Mouse (Mus musculus) B cell, adult 2 months (primary cell): Measurements from ENCODE around the gene Lrrc55.

Source experiments
- DNase-seq, 2 experiments: peaks; one replicate each; pipeline ENCODE4 v3.0.0; 2022

The Lrrc55 gene

DNA sequence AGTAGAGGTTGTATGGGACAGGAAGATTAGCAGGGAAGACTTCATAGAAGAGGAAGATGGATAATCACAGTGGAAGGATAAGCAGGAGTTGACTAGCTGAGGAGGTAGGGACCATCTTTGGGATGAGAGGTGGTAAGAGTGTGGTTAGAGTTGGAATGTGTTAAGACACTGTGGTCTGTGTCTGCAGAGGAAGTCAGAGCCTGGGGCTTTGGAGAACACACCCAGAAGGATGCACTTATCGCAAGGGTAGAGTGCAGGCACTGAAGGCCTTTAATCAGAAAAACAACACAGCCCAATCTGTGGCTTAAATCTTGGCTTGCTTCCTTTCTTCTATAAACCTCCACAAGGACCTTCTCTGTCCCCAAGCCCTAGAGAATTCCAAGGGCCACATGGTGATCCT lies 28.7 kb downstream of the Lrrc55 start:
- no peak for DNase-seq

DNA sequence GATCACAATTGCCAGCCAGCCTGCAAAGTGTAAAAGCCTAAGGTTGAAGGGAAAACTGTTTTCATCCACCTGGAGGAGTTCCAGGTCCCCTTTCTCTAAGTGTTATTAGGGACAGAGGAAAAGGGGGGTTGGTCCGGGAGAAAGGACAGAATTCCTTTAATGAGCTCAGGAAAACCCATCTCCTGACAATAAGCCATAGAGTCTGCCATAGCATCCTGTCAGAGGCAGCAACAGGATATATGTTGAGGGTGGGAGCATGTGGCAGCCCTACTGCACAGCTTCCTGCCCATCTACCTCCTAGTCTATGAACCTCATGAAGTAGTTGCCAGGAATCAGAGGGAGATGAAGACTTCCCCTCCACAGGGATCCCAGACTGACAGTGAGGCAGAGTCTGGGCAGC lies 29.4 kb downstream of the Lrrc55 start:
- no peak for DNase-seq

DNA sequence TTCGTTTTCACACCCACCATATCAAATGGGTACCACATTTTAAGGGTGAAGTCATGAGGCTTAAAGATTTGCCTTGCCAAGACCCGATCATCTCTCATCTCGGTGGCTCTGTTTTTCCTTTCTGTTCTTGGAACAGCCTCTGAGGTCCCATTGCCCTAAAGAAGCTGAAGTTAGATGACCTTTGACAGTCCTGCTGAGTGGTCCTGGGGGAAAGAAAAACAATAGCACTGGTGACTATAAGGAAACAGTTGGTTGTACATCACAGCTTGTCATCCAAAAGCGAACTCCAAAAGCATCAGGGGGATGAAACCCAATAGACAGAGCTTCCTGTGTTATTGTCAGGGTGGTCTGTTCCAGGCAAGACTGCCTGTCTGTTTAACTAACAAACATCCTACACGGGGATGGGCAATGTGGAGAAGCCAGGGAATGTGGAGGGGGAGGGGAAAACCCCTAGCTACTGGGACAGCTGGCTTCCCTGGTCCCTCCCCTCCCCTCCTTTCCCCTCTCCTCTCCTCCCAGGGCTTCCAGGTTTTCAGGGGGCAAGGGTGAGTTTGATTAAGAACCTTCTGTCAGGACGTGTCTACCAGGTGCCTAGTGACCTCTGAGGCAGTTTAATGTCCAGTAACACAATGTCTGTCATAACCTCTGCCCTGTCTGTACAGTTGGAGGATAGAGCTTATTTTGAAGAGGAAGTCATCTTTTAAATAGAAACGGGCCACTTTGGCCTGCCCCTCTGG lies 33.5 kb downstream of the Lrrc55 start:
- no peak for DNase-seq

DNA sequence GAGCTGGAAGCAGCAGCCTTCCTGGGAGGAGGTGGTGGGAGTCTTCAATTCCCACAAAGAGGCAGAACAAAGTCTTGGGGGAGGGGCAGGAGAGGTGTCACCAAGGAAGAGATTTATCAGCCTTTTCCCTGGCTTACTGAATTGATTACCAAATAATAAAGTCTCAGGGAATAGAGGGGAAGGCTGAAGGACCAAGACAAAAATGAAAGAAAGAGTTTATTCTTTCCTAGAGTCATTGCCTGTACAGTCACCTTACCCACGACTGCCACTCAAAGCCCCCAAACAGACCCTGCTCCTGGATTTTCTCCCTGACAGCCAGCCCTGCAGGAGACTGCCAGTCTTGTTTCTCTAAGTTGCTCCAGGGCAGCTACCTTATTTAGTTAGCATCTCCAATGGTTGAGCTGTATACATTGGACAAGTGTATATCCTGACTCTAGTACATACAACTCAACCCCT lies 35.3 kb downstream of the Lrrc55 start:
- no peak for DNase-seq

DNA sequence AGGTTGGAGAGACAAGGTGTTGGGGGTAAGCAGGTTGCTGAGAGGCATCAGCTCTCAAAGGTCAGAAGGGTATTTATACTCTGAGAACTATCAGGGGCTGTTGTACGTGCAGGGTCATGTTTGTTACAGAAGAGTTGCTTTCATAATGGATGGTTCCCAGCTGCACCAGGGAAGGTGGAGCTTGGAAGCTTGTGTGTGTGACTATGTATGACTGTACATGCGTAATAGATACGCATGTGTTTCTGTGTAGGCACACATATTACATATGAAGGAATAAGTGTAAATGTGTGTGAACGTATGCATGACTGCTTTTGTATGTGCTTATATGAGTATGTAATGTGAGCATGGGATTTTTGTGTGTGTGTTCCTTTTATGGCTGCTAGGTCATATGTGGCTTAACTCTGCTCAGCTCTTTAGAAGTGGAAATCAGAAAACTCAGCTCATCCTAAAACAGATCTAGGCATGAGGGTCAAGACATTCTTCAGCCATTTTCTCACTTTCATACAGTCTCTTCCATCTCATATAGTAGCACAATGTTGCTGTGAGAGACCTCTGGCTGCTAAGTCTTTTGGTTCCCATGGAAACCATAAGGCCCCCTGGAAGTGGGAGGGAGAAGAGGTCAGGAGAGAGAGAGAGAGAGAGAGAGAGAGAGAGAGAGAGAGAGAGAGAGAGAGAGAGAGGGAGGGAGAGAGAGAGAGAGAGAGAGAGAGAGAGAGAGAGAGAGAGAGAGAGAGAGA lies 35.9 kb downstream of the Lrrc55 start:
- DNase-seq = no peak

DNA sequence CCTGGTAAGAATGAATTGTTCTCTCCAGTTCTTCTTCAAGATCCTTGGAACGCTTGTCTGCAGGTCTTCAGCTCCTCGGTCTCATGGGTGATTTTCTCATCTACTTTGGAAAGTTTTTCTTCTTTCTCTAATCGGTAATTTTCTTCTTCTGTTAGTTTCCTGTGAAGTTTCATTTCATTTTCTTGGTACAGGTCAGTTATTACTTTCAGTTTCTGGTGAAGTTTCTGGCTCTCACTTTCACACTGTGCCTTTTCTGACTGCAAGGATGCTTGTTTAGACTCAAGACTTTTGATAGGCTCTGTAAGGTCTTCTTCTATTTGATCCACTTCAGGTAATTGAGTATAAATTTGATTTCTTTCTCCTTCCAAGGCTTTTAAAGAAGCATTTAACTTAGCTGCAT lies 39.6 kb downstream of the Lrrc55 start:
- DNase-seq = no peak

DNA sequence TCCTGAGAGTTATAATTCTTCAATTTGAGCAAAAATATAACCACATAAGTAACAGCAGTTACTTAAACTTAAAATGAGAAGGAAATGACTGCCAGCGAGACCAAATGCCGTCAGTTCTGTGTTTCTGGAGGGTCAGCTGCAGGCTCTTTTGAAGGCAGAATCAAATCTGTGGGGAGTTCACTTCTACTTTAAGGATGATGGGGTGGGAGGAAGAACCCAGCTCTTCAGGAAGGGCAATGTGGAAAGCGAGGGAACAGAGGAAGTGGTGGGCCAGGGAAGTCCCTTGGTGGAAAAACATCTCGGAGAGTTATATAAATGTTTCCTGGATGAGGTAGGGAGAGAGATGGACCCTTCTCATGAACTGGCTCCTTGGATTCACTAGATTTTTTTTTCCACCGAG lies 40.9 kb downstream of the Lrrc55 start:
- DNase-seq = no peak

DNA sequence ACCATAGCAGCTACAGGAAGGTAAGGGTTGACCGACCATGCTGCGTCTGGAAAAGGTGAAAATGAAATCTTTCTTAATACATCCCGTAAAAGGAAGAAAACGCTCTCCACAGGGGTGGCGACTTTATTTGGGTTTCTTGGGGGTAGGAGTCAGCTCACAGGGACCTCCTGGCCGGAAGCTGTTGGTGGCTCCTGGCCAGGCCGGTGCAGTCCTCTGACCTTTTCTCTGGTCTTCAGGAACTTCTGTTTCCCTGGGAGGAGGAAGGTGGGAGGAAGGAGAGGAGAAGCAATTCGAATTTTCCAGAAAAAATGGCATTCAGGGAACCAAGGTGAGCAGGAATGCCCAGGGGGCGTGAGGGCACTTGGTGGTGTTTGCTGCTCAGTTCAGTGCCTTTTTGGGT lies 41.7 kb downstream of the Lrrc55 start:
- no peak for DNase-seq

DNA sequence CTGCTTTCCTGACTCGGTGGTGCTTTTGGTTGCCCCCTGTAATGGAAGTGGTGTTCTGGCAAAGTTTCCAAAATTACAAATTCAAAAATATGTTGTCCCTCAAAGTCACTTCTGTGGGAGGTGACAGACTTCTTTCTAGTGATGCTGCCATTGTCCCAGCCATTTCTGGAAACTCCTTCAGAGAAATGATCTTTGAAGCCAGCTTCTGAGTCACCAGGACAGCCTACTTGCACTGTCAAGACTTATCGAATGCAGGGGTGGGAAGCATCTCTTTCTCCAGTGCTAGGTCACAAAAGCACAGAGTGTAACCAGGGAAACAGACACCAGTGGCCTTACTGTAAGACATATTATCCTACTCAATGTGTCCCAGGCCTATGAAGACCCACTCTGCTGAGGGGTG lies 45.8 kb downstream of the Lrrc55 start:
- no peak for DNase-seq

DNA sequence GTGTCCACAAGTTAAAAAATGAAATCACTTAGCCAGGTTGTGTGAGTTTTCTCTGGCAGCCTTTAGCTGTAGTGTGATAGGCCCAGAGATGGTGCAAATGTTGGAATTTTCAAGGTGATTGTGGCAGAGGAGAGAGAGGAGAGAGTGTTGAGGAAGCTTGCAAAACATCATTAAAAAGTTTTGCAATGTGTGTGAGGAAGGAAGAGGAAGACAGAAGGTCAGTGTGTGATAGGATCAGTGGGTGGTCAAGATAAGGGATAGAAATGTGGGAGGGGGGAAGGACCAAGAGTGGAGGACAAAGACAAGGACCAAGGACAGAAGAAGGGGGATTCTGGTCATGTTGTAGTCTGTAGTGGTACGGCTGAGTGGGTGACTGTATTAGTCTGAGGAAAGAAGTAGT lies 46.6 kb downstream of the Lrrc55 start:
- no peak for DNase-seq

DNA sequence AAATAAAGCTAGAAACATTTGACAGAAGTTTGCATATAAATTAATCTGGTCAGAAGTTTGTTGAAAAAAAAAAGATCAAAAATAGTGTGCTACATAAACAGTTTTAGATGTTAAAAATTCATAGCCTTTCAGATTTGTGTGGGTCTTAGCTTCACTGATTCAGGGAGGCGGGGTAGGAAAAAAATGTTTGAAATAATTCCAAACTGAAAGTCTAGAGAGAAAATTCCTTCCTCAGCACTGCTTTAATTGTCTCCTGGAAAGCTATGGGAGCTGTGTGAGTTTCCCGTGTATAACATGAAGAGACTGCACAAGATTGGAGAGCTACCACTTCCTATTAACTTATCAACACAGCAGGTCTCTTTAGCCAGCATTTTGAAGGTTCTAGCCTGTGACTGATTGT lies 49.5 kb downstream of the Lrrc55 start:
- DNase-seq = no peak

DNA sequence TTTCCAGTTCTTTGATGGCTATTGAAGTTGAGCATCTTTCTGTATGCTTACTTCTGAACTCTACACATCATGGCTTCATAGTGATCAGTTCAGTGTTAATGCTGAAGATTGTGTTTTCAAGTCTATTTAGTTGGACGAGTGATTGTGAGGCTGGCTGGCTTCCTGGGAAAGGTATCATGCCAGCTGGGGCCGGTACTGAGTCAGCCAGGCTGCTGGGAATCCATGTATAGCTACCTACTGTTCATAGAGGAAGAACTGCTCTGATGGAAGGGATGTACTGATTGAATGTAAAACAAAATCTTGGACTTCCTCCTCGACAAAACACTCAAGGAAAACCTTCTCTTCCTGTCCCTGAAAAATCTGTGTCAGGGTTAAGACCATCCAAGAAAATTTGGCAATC lies 51.7 kb downstream of the Lrrc55 start:
- no peak for DNase-seq

DNA sequence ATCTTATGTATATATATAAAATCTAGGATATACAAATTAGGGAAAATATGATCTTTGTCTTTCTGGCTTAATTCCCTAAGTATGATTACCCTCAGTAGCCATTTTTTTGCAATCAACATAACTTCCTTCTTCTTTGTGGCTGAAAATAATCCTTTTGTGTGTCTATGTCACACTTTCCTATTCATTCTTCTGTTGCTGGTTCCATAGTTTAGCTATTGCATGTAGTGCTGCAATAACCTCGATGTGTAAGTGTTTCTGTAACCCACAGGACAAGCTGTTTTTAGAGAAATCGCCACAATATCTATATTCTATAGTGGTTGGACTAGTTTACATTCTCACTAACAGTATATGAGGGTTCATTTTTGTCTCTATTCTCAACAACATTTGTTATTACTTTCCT lies 52.1 kb downstream of the Lrrc55 start:
- no peak for DNase-seq

DNA sequence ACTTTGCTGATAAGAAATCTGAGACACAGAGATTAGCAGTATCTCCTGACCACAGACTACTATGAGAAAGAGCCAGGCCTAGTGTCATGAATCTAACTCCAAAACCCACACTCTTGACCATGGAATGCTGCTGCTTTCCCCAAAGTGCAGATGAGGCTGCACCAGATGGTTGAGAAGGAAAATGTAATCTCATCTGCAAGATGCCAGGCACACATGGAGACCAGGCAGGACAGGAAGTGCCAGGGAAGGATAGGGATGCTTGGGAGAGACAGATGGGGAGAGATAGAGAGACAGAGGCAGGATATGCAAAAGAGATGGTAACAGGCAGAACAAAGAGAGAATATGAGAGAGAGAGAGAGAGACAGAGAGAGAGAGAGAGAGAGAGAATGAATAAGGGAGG lies 56.2 kb downstream of the Lrrc55 start:
- DNase-seq = no peak

DNA sequence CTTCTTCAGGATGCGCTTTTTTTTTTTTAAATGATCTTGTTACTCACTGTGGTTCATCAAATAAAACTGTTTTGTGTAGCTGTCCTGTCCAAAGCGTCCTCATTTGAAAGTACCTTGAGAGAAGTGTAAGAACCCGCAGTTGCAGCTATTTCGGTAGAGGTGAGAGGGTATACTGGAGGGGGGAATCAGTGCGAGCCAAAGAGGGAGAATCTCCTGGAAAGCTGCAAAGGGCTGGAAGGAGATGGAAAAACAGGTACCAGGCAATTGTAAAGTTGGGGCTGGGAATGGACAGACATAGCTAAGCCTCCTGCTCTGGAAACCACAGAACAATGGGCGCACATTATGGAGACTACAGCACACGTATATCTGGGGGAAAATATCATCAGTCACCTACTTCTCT lies 57.2 kb downstream of the Lrrc55 start:
- no peak for DNase-seq

DNA sequence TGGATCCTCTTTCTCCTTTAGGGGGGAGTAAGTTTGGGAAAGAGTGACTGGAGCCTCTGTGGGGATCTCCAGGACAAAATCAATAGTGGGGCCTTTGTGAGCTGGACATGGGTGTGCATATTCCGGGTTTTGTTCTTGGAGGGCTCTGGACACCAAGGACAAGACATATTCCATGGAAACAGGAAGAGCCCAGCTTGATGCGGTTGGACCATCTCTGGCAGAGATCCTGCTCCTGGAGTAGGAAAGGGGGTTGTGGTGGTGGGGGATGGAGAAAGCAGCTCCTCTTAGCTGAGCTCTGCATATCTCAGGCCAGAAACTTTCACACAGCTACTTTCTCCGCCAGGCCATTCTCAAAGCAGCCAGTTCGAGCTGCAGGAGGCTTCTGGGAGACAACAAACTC lies 57.6 kb downstream of the Lrrc55 start:
- no peak for DNase-seq

DNA sequence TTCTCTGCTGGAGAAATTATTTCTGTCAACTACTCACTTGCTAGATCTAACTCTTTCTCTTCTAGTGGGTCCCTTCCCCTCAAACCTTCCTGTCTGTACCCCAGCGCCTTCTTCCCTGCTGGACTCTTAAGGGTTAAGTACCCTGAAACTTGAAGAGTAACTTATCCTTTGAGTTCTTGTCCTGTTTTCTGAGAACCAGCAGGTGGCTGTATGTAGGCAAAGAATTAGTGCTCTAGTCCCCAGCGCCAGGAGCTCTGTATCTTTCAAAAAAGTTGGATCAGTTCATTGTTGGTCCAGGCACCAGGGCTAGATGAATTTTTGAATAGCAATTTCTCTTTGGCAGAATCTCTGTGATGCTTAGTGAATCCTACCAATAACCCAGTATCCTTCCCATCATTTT lies 58.9 kb downstream of the Lrrc55 start:
- DNase-seq = no peak

DNA sequence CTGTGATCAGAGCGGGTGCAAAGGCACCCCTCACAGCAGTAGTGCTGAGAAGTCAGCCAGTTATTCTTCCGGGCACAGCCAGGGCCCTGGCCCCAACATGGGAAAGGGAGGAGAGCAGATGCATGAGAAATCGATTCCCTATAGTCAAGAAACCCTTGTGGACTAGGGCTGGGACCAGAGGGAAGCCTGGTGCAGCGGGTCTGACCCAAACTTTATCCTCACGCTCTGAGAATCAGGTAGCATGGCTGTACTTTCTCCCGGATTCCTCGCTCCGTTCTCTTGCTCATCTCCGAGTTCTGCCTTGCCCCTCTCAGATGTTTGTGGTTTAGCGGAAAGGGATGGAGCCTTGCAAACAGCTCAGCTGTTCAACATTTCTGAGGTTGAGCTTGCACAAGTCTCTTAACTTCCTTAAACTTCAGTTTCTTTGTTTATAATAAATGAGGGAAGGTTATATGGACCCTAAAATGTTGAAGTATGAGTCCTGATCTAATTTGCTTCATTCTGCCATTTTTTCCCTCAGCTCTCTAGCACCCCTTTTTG lies 59.3 kb downstream of the Lrrc55 start:
- no peak for DNase-seq

DNA sequence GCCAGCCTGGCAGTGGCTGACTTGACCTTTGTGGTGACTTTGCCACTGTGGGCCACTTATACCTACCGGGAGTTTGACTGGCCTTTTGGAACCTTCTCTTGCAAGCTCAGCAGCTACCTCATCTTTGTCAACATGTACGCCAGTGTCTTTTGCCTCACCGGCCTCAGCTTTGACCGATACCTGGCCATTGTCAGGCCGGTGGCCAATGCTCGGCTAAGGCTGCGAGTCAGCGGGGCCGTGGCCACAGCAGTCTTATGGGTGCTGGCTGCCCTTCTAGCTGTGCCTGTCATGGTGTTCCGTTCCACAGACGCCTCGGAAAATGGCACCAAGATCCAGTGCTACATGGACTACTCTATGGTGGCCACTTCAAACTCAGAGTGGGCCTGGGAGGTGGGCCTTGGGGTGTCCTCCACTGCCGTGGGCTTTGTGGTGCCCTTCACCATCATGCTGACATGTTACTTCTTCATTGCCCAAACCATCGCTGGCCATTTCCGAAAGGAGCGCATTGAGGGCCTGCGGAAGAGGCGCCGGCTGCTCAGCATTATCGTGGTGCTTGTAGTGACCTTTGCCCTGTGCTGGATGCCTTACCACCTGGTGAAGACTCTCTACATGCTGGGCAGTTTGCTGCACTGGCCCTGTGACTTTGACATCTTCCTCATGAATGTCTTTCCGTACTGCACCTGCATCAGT lies 60.0 kb downstream of the Lrrc55 start:
- no peak for DNase-seq

DNA sequence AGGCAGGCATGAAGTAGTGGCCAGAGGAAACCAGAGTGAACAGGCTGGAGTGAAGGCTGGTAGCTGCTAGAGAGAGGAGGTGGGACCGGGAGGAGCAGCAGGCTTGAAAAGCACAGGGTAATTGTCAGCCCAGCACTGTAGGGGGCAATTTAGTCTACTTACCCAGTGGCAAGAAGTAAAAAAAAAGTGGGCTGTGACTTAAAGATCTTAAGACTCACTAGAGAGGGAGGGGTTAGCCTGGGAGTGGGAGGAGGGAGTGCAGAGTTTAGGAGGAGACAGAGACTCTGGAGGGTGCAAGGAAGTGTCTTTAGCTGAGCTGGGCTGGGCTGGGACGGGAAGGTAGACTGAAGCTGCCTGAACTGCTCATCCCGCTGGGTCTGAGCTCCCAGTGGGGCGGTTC lies 60.9 kb downstream of the Lrrc55 start, which contains the start of gene Aplnr:
Gene Aplnr (plus strand): TSS at position 137 of the 400 bp plus-strand sequence.
- DNase-seq = no peak

DNA sequence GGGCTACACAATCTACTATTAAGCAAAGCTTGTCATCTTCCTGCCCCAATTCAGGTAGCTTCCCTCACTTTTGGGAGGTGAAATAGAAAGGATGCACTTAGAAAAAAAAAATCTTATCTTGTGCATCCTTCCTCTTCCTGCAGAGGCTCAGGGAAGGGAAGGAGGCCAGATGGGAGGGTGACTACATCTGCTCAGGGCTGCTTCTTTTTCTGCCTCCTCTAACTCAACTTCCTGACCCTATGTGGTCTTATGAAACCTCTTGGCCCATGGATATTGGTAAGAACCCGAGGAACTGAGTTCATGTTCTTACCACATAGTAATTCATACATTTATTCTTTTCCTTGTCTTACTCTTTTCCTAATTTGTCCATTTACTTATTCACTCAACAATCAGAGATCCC lies 61.9 kb downstream of the Lrrc55 start:
- DNase-seq = no peak

DNA sequence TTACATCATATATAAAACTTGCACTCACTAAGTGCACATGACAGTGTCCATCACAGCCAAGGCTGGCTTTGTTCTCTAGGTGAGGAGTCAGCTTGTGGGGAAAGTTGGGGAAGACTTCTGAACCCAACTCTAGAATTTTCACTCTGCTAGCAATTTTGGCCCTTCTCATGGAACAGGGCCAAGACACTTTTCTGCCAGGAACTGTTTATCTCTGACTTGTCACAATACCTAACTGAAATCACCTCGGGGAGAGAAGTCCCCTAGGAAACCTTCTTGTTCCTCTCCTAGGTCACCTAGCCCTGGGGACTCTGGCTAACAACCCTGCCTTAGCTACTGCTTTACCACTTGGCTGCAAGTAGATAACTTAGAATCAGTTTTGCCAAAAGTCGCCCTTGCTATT lies 64.8 kb downstream of the Lrrc55 start:
- DNase-seq = no peak

DNA sequence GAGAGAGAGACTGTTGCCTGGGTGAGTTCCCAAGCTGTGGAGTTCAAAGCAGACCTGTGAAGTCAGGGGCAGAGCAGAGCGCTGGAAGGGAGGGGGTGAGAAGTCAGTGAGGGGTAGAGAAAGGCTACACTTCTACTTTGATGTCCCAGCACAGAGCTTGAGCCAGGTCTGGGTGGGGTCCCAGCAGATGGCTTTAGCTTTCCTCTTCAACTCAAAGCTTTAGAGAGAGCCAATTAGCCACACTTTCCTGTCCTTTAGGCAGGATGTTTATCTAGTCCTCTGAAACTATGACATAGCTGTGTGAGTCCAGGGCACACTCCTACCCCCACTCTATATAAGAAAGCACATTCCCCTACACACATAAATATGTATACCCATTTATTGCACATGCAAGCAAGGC lies 65.3 kb downstream of the Lrrc55 start:
- no peak for DNase-seq

DNA sequence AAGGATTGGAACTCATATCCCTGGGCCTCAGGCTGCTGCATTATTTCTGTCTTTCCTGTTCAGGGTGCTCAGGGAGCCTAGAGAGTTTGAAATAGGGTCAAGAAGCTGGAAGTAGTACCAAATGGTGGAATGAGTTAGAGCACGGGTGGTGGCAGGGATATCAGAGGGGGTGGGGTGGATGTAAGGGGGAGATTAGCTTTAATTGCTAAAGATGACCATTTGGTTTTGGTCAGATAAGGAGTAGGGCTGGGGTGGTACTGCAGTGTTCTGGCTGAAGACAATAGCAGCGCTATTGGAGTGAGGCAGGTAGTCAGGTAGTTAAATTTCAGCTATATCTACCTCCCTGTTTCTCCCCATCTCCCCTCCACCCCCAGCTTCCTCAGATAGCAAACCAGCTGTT lies 65.8 kb downstream of the Lrrc55 start:
- no peak for DNase-seq
